Mouse (Mus musculus): ENCODE data around the gene Atf7. TPM values are rescaled to one million over a fixed set of nuclear protein-coding genes. Genes with fewer than 3 reads are reported as not detected.
A peak's percentile ranks its signal among the peaks of the same experiment; 100 is the strongest.

The Atf7 gene
- polyA plus RNA-seq, 1 experiment from 2014 or later = 17.0 TPM

DNA sequence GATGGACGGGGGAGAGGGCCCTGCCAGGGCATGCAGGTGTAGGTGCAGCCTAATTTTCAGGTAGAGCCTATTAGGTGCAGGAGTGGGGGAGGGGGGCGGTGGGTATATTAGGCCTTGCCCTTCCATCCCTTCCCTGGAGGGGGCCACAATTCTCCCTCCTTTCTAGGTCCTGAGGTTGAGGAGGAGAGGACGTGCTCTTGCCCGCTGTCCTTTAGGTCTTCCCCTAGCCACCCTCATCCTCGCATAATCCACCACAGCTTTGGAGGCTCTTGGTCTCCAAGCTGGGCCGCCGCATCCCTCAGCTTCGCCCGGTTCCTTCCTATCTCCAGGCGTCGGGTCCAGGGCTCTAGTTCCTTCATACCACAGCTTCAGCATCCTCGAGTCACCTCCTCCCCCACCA lies 109.0 kb downstream of the Atf7 start:
- Histone ChIP-seq H3K4me1 (replicated peaks; ENCODE audit: control insufficient read depth, insufficient read depth) (no peaks in the 10 kb centered on the region), H3K36me3 (ENCODE audit: control insufficient read depth, insufficient read depth, low read length) (no peaks in the 10 kb centered on the region), H3K27me3 (ENCODE audit: control insufficient read depth, insufficient read depth, low read length) (no peaks in the 10 kb centered on the region), H3K4me3 (ENCODE audit: low read depth, low read length) (peak overlapping the region; percentile 64), H3K9ac (ENCODE audit: low read length) (peak overlapping the region; percentile 62), H3K9me3 (ENCODE audit: control insufficient read depth, low read length) (no peaks in the 10 kb centered on the region), H3K27ac (replicated peaks) (peak overlapping the region; percentile 82), H3K4me2 (replicated peaks; ENCODE audit: low read depth) (peak overlapping the region; percentile 91)
- TF ChIP-seq EP300 (optimal IDR thresholded peaks at IDR 0.05) = no peak
- 0 out of 2 replicates have a peak, but pooled peaks have one; percentile 16 for TF ChIP-seq CTCF (IDR thresholded peaks at IDR 0.05; ENCODE audit: low read depth)
- DNase-seq (ENCODE audit: low spot score) (no peak), ATAC-seq (ENCODE audit: low FRiP score, low TSS enrichment) (no peak)
- WGBS = 2% methylated on average over 12 of the region's 12 CpGs

- Histone ChIP-seq H3K4me3 (ENCODE audit: low read depth, low read length) (peak overlapping the region; percentile 64; the same call in 1 of the 2 replicates), H3K4me1 (replicated peaks; ENCODE audit: control insufficient read depth, insufficient read depth) (no peaks in the 10 kb centered on the region), H3K9ac (ENCODE audit: low read length) (0 out of 2 replicates have a peak overlapping the region, but pooled peaks have one; percentile 62), H3K36me3 (ENCODE audit: control insufficient read depth, insufficient read depth, low read length) (no peaks in the 10 kb centered on the region), H3K9me3 (ENCODE audit: control insufficient read depth, low read length) (no peaks in the 10 kb centered on the region), H3K27ac (replicated peaks) (no peak overlapping the region), H3K27me3 (ENCODE audit: control insufficient read depth, insufficient read depth, low read length) (no peaks in the 10 kb centered on the region), H3K4me2 (replicated peaks; ENCODE audit: low read depth) (peak overlapping the region; percentile 91)
- 25% methylated on average over 4 of the region's 4 CpGs for WGBS
- no peak for DNase-seq (ENCODE audit: low spot score)
- TF ChIP-seq CTCF (IDR thresholded peaks at IDR 0.05; ENCODE audit: low read depth) = no peak
- no peak for TF ChIP-seq EP300 (optimal IDR thresholded peaks at IDR 0.05)
- no peak for ATAC-seq (ENCODE audit: low FRiP score, low TSS enrichment)
These were observed 109.5 kb downstream of the Atf7 start for GRCm38 (mm10) chr15:102515791-102516190.

DNA sequence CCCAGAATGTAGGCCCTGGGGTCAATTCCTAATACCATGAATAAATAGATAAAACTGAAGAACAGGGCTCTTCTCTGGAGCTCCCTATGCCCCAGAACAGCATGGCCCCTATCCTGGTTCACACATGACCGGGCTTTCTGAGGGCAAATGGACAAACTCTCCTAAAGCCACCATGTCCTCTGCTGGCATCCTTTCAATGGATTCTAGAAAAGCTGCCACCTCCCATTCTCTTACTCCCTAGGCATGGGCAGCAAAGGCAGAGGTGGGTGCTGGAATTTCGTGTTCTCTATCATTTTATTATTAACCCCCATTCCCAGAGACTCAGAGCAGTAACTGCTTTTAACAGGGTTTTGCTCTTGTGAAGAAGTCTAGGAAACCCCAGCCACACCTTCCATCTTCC lies 110.0 kb downstream of the Atf7 start:
- Histone ChIP-seq H3K27ac (replicated peaks) (no peak overlapping the region), H3K9me3 (ENCODE audit: control insufficient read depth, low read length) (no peaks in the 10 kb centered on the region), H3K4me2 (replicated peaks; ENCODE audit: low read depth) (no peak overlapping the region), H3K36me3 (ENCODE audit: control insufficient read depth, insufficient read depth, low read length) (no peaks in the 10 kb centered on the region), H3K4me3 (ENCODE audit: low read depth, low read length) (no peak overlapping the region), H3K27me3 (ENCODE audit: control insufficient read depth, insufficient read depth, low read length) (no peaks in the 10 kb centered on the region), H3K9ac (ENCODE audit: low read length) (no peak overlapping the region), H3K4me1 (replicated peaks; ENCODE audit: control insufficient read depth, insufficient read depth) (no peaks in the 10 kb centered on the region)
- no peak for TF ChIP-seq CTCF (IDR thresholded peaks at IDR 0.05; ENCODE audit: low read depth)
- no peak for TF ChIP-seq EP300 (optimal IDR thresholded peaks at IDR 0.05)
- 91% methylated on average over 2 of the region's 2 CpGs for WGBS
- no peak for ATAC-seq (ENCODE audit: low FRiP score, low TSS enrichment)
- no peak for DNase-seq (ENCODE audit: low spot score)

DNA sequence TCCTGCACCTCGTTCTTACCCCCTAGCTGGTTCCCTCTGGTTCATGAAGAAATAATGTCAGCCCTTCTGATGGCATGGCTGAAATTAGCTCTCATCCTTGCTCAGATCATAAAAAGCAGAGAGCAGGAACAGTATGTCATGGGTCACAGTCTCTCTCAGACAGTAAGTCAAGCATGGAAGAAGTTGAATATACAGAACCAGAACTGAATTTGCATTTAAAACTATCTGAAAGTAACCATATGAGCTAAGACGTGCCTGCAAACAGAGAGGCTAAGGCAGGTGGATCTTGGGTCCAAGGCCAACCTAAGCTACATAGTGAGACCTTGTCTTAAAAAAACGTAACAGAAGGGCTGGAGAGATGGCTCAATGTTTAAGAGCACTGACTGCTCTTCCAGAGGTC lies 112.3 kb downstream of the Atf7 start:
- no peak overlapping the region for H3K9ac ChIP-seq (ENCODE audit: low read length)
- H3K27me3 ChIP-seq (ENCODE audit: control insufficient read depth, insufficient read depth, low read length) = no peaks in the 10 kb centered on the region
- H3K4me1 ChIP-seq (replicated peaks; ENCODE audit: control insufficient read depth, insufficient read depth) = no peaks in the 10 kb centered on the region
- ATAC-seq (ENCODE audit: low FRiP score, low TSS enrichment) (no peak), DNase-seq (ENCODE audit: low spot score) (no peak)
- no peak overlapping the region for H3K4me3 ChIP-seq (ENCODE audit: low read depth, low read length)
- TF ChIP-seq EP300 (optimal IDR thresholded peaks at IDR 0.05) (no peak), CTCF (IDR thresholded peaks at IDR 0.05; ENCODE audit: low read depth) (no peak)
- no peaks in the 10 kb centered on the region for H3K9me3 ChIP-seq (ENCODE audit: control insufficient read depth, low read length)
- no peak overlapping the region for H3K4me2 ChIP-seq (replicated peaks; ENCODE audit: low read depth)
- no peaks in the 10 kb centered on the region for H3K36me3 ChIP-seq (ENCODE audit: control insufficient read depth, insufficient read depth, low read length)
- WGBS = 81% methylated on average over 3 of the region's 3 CpGs
- no peak overlapping the region for H3K27ac ChIP-seq (replicated peaks)

DNA sequence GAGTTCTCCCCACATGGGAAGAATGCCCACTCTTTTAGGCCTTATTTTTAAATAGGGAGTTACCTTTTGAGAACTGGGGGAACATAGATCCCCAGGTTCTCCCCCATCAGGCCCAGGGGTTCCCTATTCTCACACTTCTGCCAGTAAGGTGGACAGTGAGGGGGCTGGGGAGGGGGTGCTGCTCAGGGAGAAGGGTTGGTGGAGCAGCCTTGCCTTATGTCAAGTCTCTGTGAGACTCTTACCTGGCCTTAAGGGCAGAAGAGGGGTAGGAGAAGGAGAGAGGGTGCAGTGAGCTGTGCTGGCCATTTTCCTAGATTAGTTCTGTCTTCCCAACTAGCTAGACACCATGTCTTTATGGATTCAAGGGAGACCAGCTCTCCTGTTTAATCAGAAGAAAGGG lies 112.8 kb downstream of the Atf7 start:
- Histone ChIP-seq H3K4me2 (replicated peaks; ENCODE audit: low read depth) (no peak overlapping the region), H3K36me3 (ENCODE audit: control insufficient read depth, insufficient read depth, low read length) (no peaks in the 10 kb centered on the region), H3K4me3 (ENCODE audit: low read depth, low read length) (no peak overlapping the region), H3K4me1 (replicated peaks; ENCODE audit: control insufficient read depth, insufficient read depth) (no peaks in the 10 kb centered on the region), H3K27me3 (ENCODE audit: control insufficient read depth, insufficient read depth, low read length) (no peaks in the 10 kb centered on the region), H3K27ac (replicated peaks) (no peak overlapping the region; the same call in 1 of the 2 replicates), H3K9me3 (ENCODE audit: control insufficient read depth, low read length) (no peaks in the 10 kb centered on the region), H3K9ac (ENCODE audit: low read length) (no peak overlapping the region)
- ATAC-seq (ENCODE audit: low FRiP score, low TSS enrichment) (no peak), DNase-seq (ENCODE audit: low spot score) (no peak)
- TF ChIP-seq CTCF (IDR thresholded peaks at IDR 0.05; ENCODE audit: low read depth) = no peak

GRCm38 (mm10) chr15:102512010-102512409 lies 113.3 kb downstream of the Atf7 start:
- Histone ChIP-seq H3K9ac (ENCODE audit: low read length) (no peak overlapping the region), H3K27ac (replicated peaks) (no peak overlapping the region; the same call in 1 of the 2 replicates), H3K4me2 (replicated peaks; ENCODE audit: low read depth) (no peak overlapping the region), H3K9me3 (ENCODE audit: control insufficient read depth, low read length) (no peaks in the 10 kb centered on the region), H3K4me1 (replicated peaks; ENCODE audit: control insufficient read depth, insufficient read depth) (no peaks in the 10 kb centered on the region), H3K36me3 (ENCODE audit: control insufficient read depth, insufficient read depth, low read length) (no peaks in the 10 kb centered on the region), H3K4me3 (ENCODE audit: low read depth, low read length) (no peak overlapping the region), H3K27me3 (ENCODE audit: control insufficient read depth, insufficient read depth, low read length) (no peaks in the 10 kb centered on the region)
- ATAC-seq (ENCODE audit: low FRiP score, low TSS enrichment) = no peak
- TF ChIP-seq EP300 (optimal IDR thresholded peaks at IDR 0.05) (no peak), CTCF (IDR thresholded peaks at IDR 0.05; ENCODE audit: low read depth) (no peak)
- DNase-seq (ENCODE audit: low spot score) = no peak
- 47% methylated on average over 5 of the region's 5 CpGs for WGBS
